Mouse (Mus musculus): ENCODE data around the gene Spata45.

DNA sequence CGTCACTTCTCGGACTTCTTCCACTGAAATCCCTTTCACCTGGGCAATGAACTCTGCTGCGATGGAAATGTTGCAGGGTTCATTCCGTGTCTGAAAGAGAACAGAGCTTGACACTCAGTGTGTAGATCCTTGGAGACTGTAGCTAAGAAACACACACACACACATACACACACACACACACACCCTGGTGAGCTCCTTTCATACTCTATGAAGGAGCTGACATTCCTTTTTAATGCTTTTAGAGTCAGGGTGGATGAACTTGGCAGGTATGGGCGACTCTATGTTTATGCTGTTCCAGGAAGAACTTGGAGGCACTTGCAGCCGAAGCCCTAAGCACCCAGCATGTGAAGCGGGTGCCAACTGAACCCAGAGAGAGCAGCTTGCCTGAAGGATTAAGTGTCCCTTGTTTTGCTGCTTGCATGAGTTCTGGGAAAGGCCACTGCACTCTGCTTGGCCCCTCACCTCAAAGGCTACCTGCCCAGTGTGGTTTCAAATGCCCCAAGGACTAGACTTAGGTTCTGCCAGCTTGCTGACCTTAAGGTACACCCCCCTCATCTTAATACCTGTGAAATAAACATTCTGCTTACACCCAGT lies 9.9 kb downstream of the Spata45 start:
- no peak for TF ChIP-seq CTCF (IDR thresholded peaks at IDR 0.05; ENCODE audit: low read depth)
- TF ChIP-seq EP300 (IDR thresholded peaks at IDR 0.05; ENCODE audit: low read depth) = no peak

All from heart, postnatal 0 days (tissue).